Mouse (Mus musculus) midbrain, embryonic 14.5 days (tissue): ENCODE results near the gene 1810055G02Rik. TPM values are rescaled to one million over a fixed set of nuclear protein-coding genes. Genes with fewer than 3 reads are reported as not detected.
A peak's percentile ranks its signal among the peaks of the same experiment; 100 is the strongest.

Experiments used
- ATAC-seq: fragments of 200-750 bp; cut with Nextera tagmentation; 2 replicates; pipeline ENCODE4 v1.8.0; 2017; ENCODE audit warnings: moderate number of reproducible peaks, moderate library complexity; ENCODE audit not compliant: low FRiP score, low TSS enrichment
- DNase-seq: peaks from one replicate; pipeline ENCODE4 v3.0.0-alpha.2; 2015
- H3K27ac ChIP-seq: fragments of 300-500 bp; sonication (generic); replicated peaks from 2 replicates; pipeline ENCODE4 v1.5.1; 2014; ENCODE audit warnings: mild to moderate bottlenecking, low read depth, low read length, moderate library complexity
- H3K27me3 ChIP-seq: fragments of 300-500 bp; sonication (generic); 2 replicates; pipeline ENCODE4 v1.6.1; 2014; ENCODE audit warnings: low read length, control low read depth, mixed read lengths; ENCODE audit not compliant: control insufficient read depth, insufficient read depth
- H3K36me3 ChIP-seq: fragments of 300-500 bp; sonication (generic); 2 replicates; pipeline ENCODE4 v1.6.1; 2014; ENCODE audit warnings: low read length, control low read depth; ENCODE audit not compliant: control insufficient read depth, insufficient read depth
- H3K4me1 ChIP-seq: fragments of 300-500 bp; sonication (generic); 2 replicates; pipeline ENCODE4 v1.6.1; 2014; ENCODE audit warnings: mild to moderate bottlenecking, antibody characterized with exemption, low read length, control low read depth; ENCODE audit not compliant: control insufficient read depth, insufficient read depth
- H3K4me2 ChIP-seq: fragments of 300-500 bp; sonication (generic); 2 replicates; pipeline ENCODE4 v1.6.1; 2014; ENCODE audit warnings: mild to moderate bottlenecking, low read length, moderate library complexity
- H3K4me3 ChIP-seq: fragments of 300-500 bp; sonication (generic); replicated peaks from 2 replicates; pipeline ENCODE4 v1.5.1; 2014; ENCODE audit warnings: low read depth, low read length
- H3K9ac ChIP-seq: fragments of 300-500 bp; sonication (generic); replicated peaks from 2 replicates; pipeline ENCODE4 v1.6.1; 2014; ENCODE audit warnings: mild to moderate bottlenecking, low read length, moderate library complexity
- H3K9me3 ChIP-seq: fragments of 300-500 bp; sonication (generic); 2 replicates; pipeline ENCODE4 v1.6.1; 2016; ENCODE audit warnings: low read length, control low read depth, mixed read lengths; ENCODE audit not compliant: control insufficient read depth
- WGBS: fragments of 180-500 bp; shearing (Covaris S2); extraction: QIAGEN DNeasy Blood & Tissue Kit; methylation state at CpG from one replicate; pipeline ENCODE4 v1.1.7; 2014; 5-methylcytosine and 5-hydroxymethylcytosine counted together
- polyA plus RNA-seq: library from polyadenylated mRNA; unstranded; fragments of >200 nt; fragmentation: Nextera tagmentation; extraction: Ambion mirVana; gene quantifications from 2 replicates; pipeline ENCODE4 v1.2.1, GENCODE M21; 2014

Gene 1810055G02Rik
- polyA plus RNA-seq, 1 experiment from 2014 or later, result 31.4 TPM

DNA sequence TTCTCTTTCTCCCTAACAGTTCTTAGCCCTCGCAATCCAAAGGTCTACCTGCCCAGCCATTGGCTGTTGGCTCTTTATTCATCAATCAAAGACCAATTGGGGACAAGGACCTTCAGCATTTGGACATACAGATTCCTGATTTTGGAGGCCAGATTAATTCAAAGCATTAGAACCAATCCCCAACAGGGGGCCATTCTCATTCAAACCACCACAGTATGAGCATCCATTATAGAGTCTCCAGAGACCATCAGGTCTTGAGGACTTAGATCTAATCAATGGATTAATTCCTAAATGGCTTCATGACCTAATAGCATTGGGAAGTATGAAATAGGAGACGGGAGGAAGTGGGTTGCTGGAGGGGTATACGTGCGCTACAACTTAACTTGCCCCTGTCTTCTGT lies 5.6 kb upstream of the 1810055G02Rik start:
- ATAC-seq, result no peak
- Histone ChIP-seq H3K27me3 (no peaks in the 10 kb centered on the region), H3K27ac (no peak overlapping the region), H3K4me3 (no peak overlapping the region), H3K9ac (no peak overlapping the region), H3K4me2 (no peak overlapping the region), H3K9me3 (no peaks in the 10 kb centered on the region), H3K36me3 (no peaks in the 10 kb centered on the region), H3K4me1 (no peaks in the 10 kb centered on the region)
- 79% methylated on average over 4 of the region's 4 CpGs for WGBS
- DNase-seq, result no peak

DNA sequence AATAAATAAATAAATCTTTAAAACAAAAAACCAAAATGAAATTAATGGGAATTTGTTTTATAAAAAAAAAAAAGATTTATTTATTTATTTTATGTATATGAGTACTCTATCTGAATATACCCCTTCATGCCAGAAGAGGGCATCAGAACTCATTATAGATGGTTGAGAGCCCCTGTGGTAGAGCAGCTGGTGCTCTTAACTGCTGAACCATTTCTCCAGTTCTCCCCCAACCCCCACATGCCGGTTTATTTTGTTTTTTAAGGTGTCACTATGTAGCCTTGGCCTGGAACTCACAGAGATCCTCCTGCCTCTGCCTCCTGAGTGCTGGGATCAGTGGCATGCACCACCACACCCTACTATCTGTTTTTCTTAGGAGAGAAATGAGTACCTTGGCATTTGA lies 1.8 kb upstream of the 1810055G02Rik start:
- Histone ChIP-seq H3K27me3 (no peaks in the 10 kb centered on the region), H3K9me3 (no peaks in the 10 kb centered on the region), H3K4me2 (no peak overlapping the region), H3K4me3 (no peak overlapping the region), H3K9ac (no peak overlapping the region), H3K27ac (no peak overlapping the region), H3K36me3 (0 out of 2 replicates have a peak, but pooled peaks cover under 1% of the 10 kb centered on the region), H3K4me1 (peaks cover 12% of the 10 kb centered on the region)
- WGBS, result 69% methylated on average over 1 of the region's 1 CpGs
- ATAC-seq (no peak), DNase-seq (no peak)

DNA sequence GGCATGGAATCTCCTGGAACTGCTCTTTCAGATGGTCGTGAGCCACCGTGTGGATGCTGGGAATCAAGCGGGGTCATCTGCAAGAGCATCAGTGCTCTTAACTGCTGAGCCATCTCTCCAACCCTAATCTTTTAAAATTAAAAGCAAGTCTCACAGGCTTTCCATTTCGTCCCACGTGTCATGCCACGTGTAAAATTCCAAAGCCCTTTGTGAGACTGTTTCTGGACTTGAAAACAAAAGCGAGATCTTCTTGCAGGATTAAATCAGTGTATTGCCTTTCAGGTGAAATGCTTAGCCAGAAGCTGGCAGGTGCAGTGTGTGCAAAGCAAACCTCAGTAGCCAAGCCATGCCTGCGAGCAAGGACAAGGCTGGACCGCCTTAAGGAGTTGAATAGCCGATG lies 540 bp upstream of the 1810055G02Rik start:
- no peak for DNase-seq

DNA sequence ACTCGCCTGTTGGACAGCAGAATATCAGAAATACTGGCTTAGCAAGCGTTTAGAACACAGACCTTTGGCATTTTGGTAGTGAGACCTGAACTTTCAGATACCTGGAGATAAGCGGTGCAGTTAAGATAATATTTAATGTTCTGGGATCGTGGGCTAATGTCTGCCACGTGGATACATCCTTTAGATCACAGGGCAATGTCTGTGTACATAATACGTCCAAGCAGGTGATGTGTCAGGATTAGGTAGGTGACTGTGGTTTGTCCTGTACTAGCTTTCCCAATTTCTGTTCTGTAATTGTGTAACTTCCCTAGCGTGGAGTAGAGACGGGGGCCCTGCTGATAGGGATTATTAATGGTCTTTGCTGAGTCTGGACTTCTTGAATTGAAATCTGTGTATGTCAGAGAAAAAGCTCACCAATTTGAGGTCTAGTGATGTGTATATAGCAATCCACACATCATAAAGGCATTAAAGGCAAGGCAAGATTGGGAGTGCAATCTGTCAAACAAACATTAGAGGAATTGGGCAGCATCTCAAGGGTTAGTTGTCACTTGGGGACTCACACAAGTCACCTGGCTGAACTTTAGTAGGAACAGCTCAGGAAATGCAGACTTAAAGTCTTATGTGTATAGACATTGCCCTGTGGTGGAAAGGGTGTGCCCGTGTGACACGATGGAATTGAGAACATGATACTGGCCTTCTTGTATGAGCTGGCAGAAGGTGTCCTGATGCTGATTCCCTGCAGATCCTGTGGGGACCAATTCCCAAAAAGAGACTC lies 1.1 kb downstream of the 1810055G02Rik start:
- 46% methylated on average over 10 of the region's 10 CpGs for WGBS

More for the DNA sequence above, 540 bp upstream of the 1810055G02Rik start:
- H3K27ac ChIP-seq, result peak overlapping the region; percentile 87
- H3K4me1 ChIP-seq, result peaks cover 12% of the 10 kb centered on the region
- H3K27me3 ChIP-seq, result no peaks in the 10 kb centered on the region
- peak overlapping the region; percentile 62 for H3K4me2 ChIP-seq
- H3K4me3 ChIP-seq, result peak overlapping the region; percentile 83
- 34% methylated on average over 10 of the region's 10 CpGs for WGBS
- H3K9me3 ChIP-seq, result no peaks in the 10 kb centered on the region
- ATAC-seq, result no peak
- H3K36me3 ChIP-seq, result 0 out of 2 replicates have a peak, but pooled peaks cover 5% of the 10 kb centered on the region
- H3K9ac ChIP-seq, result peak overlapping the region; percentile 76

DNA sequence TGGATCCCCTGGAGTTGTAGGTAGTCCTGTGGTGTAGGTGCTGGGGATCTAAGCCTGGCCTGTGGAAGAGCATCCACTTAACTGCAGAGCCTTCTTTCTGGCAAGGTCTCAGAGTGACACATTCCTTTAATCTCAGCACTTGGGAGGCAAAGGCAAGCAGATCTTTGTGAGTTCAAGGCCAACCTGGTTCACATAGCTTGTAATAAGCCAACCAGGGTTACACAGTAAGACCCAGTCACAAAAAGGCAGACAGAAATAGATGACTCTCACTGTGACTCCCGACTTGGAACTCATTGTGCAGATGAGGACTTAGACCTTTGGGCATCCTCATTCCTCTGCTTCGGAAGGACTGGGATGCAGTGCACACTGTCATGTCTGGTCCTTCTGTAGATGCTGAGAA lies 2.3 kb downstream of the 1810055G02Rik start:
- no peak for DNase-seq
- Histone ChIP-seq H3K9ac (no peak overlapping the region), H3K9me3 (no peaks in the 10 kb centered on the region), H3K4me1 (peaks cover 12% of the 10 kb centered on the region), H3K4me3 (no peak overlapping the region), H3K27ac (no peak overlapping the region), H3K27me3 (no peaks in the 10 kb centered on the region), H3K4me2 (no peak overlapping the region), H3K36me3 (peaks cover 18% of the 10 kb centered on the region)
- WGBS, result 89% methylated on average over 2 of the region's 2 CpGs
- ATAC-seq, result no peak

More for the DNA sequence above, 1.1 kb downstream of the 1810055G02Rik start:
- Histone ChIP-seq H3K36me3 (0 out of 2 replicates have a peak, but pooled peaks cover 8% of the 10 kb centered on the region), H3K4me1 (peaks cover 12% of the 10 kb centered on the region), H3K4me3 (peak overlapping the region; percentile 83), H3K27ac (no peak overlapping the region), H3K9me3 (no peaks in the 10 kb centered on the region), H3K4me2 (peak overlapping the region; percentile 62), H3K27me3 (no peaks in the 10 kb centered on the region), H3K9ac (peak overlapping the region; percentile 76)
- ATAC-seq (no peak), DNase-seq (no peak)

DNA sequence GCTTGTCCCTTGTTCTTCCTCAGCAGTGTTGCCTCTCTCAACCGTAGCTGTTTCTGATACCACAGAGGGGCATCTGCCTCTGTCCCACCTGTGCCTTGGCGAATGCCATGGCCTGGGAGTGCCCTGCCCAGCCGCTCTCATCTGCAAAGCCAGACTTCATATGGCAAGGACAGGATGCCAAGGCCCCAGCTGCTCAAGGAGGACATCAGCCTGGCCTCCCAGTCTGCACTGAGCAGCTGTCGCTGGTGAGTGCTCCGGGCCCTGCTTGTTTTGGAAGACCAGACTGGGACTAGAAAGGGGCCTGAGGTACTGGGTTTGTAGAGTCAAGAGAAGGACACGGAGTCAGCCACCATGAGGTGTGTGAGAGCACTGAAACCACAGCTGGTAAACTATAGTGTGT lies 6.3 kb downstream of the 1810055G02Rik start:
- H3K9me3 ChIP-seq, result no peaks in the 10 kb centered on the region
- H3K27me3 ChIP-seq, result no peaks in the 10 kb centered on the region
- H3K36me3 ChIP-seq, result peaks cover 49% of the 10 kb centered on the region
- 93% methylated on average over 6 of the region's 6 CpGs for WGBS
- peaks cover 11% of the 10 kb centered on the region for H3K4me1 ChIP-seq
- no peak overlapping the region for H3K4me3 ChIP-seq
- DNase-seq (no peak), ATAC-seq (no peak)
- no peak overlapping the region for H3K27ac ChIP-seq
- H3K9ac ChIP-seq, result no peak overlapping the region; the same call in 1 of the 2 replicates
- no peak overlapping the region for H3K4me2 ChIP-seq

DNA sequence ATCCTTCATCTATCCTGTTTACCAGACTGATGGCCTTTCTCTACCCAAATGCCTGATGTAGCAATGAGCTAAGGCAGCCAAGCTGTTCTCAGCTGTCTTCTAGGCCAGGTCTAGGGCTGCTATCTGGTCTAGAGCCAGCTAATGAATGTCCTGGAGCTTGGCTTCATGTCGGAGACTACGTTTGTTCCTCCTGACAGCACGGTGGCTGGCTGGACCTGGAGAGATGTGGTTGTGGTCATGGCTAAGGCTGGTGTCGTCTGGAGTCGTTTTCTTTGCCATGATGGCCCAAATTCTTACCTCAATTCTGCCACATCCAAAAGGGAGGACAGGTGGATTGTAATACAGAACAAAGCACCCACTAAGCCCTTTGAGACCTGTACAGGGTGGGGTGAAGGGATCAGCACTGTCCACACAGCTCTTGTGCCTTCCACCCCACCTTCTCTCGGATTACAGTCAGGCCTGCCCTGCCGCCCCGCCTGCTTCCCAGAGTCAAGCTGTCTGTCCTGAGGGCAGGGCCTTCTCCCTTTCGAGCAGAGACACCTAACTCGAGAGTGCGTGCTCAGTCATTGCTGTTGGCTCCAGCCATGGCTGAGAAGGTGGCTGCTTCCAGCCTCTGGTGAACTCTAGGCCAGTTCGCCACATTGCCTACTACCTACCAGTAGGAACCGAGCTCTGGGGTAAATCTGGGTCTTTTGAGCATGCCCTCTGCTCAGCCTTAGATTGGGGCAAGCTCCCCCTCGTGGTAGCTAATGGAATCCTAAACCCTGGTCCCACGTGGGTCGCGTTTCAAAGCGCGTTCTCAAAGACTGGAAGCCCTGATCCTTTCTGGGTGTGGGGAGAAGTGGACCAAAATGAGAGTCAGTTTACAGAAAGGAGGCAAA lies 10.6 kb downstream of the 1810055G02Rik start:
- DNase-seq, result peak; percentile 79
- Histone ChIP-seq H3K27ac (no peak overlapping the region), H3K9ac (peak overlapping the region; percentile 29; the same call in 1 of the 2 replicates), H3K4me1 (0 out of 2 replicates have a peak, but pooled peaks cover 9% of the 10 kb centered on the region), H3K27me3 (no peaks in the 10 kb centered on the region), H3K4me2 (peak overlapping the region; percentile 66), H3K36me3 (peaks cover 43% of the 10 kb centered on the region), H3K4me3 (peak overlapping the region; percentile 31), H3K9me3 (no peaks in the 10 kb centered on the region)
- 43% methylated on average over 19 of the region's 19 CpGs for WGBS
- ATAC-seq, result peak; percentile 58

DNA sequence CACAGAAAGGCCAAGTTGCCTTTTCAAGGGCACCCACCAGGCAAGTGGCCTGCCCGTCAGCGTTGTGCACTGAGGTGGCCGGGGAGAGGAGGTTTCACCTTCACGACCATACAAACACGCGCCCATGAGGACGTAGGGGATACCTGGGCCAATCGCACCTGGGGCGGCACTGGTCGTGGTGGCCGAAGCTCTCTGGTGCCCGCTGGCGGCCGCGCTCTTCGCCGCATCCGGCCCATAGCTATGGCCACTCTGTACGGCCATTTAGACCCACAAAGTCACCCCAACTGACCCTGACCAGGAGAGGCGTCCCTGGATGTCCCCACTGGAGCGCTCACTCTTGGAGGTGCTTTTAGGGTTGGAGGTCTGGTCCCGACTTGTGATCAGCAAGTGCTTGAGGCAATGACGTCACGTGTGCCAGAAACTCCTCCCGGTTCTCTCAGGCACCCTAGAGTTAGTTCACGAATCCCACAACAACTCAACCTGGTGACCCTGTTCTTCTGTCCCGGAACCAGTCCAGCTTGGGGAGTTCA lies 11.3 kb downstream of the 1810055G02Rik start:
- peak overlapping the region; percentile 29; the same call in 1 of the 2 replicates for H3K9ac ChIP-seq
- H3K4me1 ChIP-seq, result 0 out of 2 replicates have a peak, but pooled peaks cover 9% of the 10 kb centered on the region
- no peaks in the 10 kb centered on the region for H3K9me3 ChIP-seq
- ATAC-seq (peak; percentile 27; the same call in 1 of the 2 replicates), DNase-seq (peak; percentile 58)
- peak overlapping the region; percentile 66 for H3K4me2 ChIP-seq
- H3K27me3 ChIP-seq, result no peaks in the 10 kb centered on the region
- peak overlapping the region; percentile 31 for H3K4me3 ChIP-seq
- H3K27ac ChIP-seq, result no peak overlapping the region
- peaks cover 40% of the 10 kb centered on the region for H3K36me3 ChIP-seq
- WGBS, result 2% methylated on average over 27 of the region's 27 CpGs
